14 mouse cellular contexts compared by ENCODE assay signal in genomic region chr14:99548363-99549248, GRCm38 (mm10).
DNase-seq lines count a peak whose midpoint lies in the region; ATAC-seq and TF ChIP-seq lines count a peak whose summit lies in the region.
"Had no signal": no experiment of that assay in that cellular context is flagged by ENCODE, and none has a peak within 500 bp of the region (broad histone marks: within the 10 kb centered on the region; RNA-seq: fewer than 3 reads in every experiment).

No protein-coding gene starts in this region.

- no peak for TF ChIP-seq CTCF in C2C12 (IDR thresholded peaks at IDR 0.05; ENCODE audit: control insufficient read depth, insufficient read depth, insufficient read length)
- no peak for TF ChIP-seq CTCF in intestine, postnatal 0 days (IDR thresholded peaks at IDR 0.05; ENCODE audit: low read depth)

- peak overlapping the region; percentile 71 for H3K27ac ChIP-seq in intestine, postnatal 0 days (ENCODE audit: low read depth, low read length)
- no peak overlapping the region for H3K27ac ChIP-seq in forebrain, embryonic 11.5 days (ENCODE audit: low read depth, low read length)
- H3K27ac ChIP-seq: forebrain, embryonic 13.5 days; liver, embryonic 14.5 days had no signal

- intact Hi-C loops in heart, postnatal 10 days (cut with DNase I), result no loop called here

- peak overlapping the region; percentile 9; the same call in 1 of the 2 replicates for H3K4me2 ChIP-seq in intestine, postnatal 0 days (replicated peaks; ENCODE audit: low read depth)
- peak overlapping the region; percentile 85 for H3K4me2 ChIP-seq in myocyte (ENCODE audit: low read depth)
- no peak overlapping the region for H3K4me2 ChIP-seq in forebrain, embryonic 11.5 days (ENCODE audit: low read depth, low read length, severe bottlenecking)
- H3K4me2 ChIP-seq: forebrain, embryonic 13.5 days had no signal

- DNase-seq in heart, adult 11 months, result peak; percentile 68
- no peak for DNase-seq in heart, postnatal 10 days
- no peak for DNase-seq in forebrain, embryonic 11.5 days (ENCODE audit: low spot score)
- DNase-seq in gastrocnemius, postnatal 25 days, result no peak
- DNase-seq in frontal cortex, postnatal 10 days (ENCODE audit: low spot score in 2 of 2), result no peak
- DNase-seq: B cell, adult 2 months; cerebellum, adult 9-10 months; gastrocnemius, postnatal 14 days had no signal

- WGBS in intestine, postnatal 0 days, result 39% methylated on average over 14 of the region's 14 CpGs
- WGBS in forebrain, embryonic 11.5 days, result 88% methylated on average over 14 of the region's 14 CpGs

- ATAC-seq in intestine, postnatal 0 days, result peak; percentile 97
- no peak for ATAC-seq in forebrain, embryonic 11.5 days (replicated peaks; ENCODE audit: low FRiP score)
- ATAC-seq: forebrain, embryonic 13.5 days had no signal

- H3K9me3 ChIP-seq in intestine, postnatal 0 days (ENCODE audit: control insufficient read depth), result no peaks in the 10 kb centered on the region
- H3K9me3 ChIP-seq in forebrain, embryonic 11.5 days (ENCODE audit: control insufficient read depth, low read length), result no peaks in the 10 kb centered on the region
- H3K9me3 ChIP-seq: forebrain, embryonic 13.5 days had no signal

- no peak for TF ChIP-seq POLR2A in myocyte (IDR thresholded peaks at IDR 0.05; ENCODE audit: insufficient read length, low read depth)

- H3K27me3 ChIP-seq in C2C12 (ENCODE audit: control insufficient read depth, insufficient read depth, insufficient read length) (no peaks in the 10 kb centered on the region), myocyte (ENCODE audit: control insufficient read depth, insufficient read depth, insufficient read length) (no peaks in the 10 kb centered on the region)
- H3K27me3 ChIP-seq in intestine, postnatal 0 days (replicated peaks; ENCODE audit: control insufficient read depth, insufficient read depth, low read length), result no peaks in the 10 kb centered on the region
- no peaks in the 10 kb centered on the region for H3K27me3 ChIP-seq in forebrain, embryonic 11.5 days (ENCODE audit: control insufficient read depth, insufficient read depth, low read length)
- H3K27me3 ChIP-seq: forebrain, embryonic 13.5 days had no signal

- H3K4me3 ChIP-seq in C2C12 (ENCODE audit: insufficient read depth, poor library complexity, severe bottlenecking) (no peak overlapping the region), myocyte (no peak overlapping the region)
- H3K4me3 ChIP-seq in intestine, postnatal 0 days (ENCODE audit: low read depth, low read length), result no peak overlapping the region
- no peak overlapping the region for H3K4me3 ChIP-seq in forebrain, embryonic 11.5 days (ENCODE audit: low read depth, low read length)
- H3K4me3 ChIP-seq: forebrain, embryonic 13.5 days had no signal

- no peaks in the 10 kb centered on the region for H3K79me3 ChIP-seq in C2C12 (ENCODE audit: low read depth)

- no peaks in the 10 kb centered on the region for H3K79me2 ChIP-seq in C2C12 (ENCODE audit: control insufficient read depth, insufficient read depth)
- no peaks in the 10 kb centered on the region for H3K79me2 ChIP-seq in myocyte (ENCODE audit: control insufficient read depth, insufficient read depth)

- no peaks in the 10 kb centered on the region for H3K36me3 ChIP-seq in C2C12 (ENCODE audit: control insufficient read depth, insufficient read depth)
- no peaks in the 10 kb centered on the region for H3K36me3 ChIP-seq in intestine, postnatal 0 days (ENCODE audit: control insufficient read depth, insufficient read depth)
- no peaks in the 10 kb centered on the region for H3K36me3 ChIP-seq in myocyte (ENCODE audit: control insufficient read depth, insufficient read depth)
- no peaks in the 10 kb centered on the region for H3K36me3 ChIP-seq in forebrain, embryonic 11.5 days (ENCODE audit: control insufficient read depth, insufficient read depth, low read length)
- H3K36me3 ChIP-seq: G1E had no signal

- peaks cover 5% of the 10 kb centered on the region; the same call in 1 of the 2 replicates for H3K4me1 ChIP-seq in intestine, postnatal 0 days (replicated peaks; ENCODE audit: control insufficient read depth, insufficient read depth, low read length)
- no peaks in the 10 kb centered on the region for H3K4me1 ChIP-seq in forebrain, embryonic 11.5 days (replicated peaks; ENCODE audit: control insufficient read depth, insufficient read depth, low read length)
- H3K4me1 ChIP-seq: forebrain, embryonic 13.5 days had no signal

- H3K9ac ChIP-seq in intestine, postnatal 0 days (ENCODE audit: low read depth, low read length), result no peak overlapping the region
- no peak overlapping the region for H3K9ac ChIP-seq in forebrain, embryonic 11.5 days (ENCODE audit: low read length)
- H3K9ac ChIP-seq: forebrain, embryonic 13.5 days; liver, embryonic 14.5 days had no signal

- H3ac ChIP-seq in C2C12 (ENCODE audit: control insufficient read depth, insufficient read length, low read depth) (peak overlapping the region; percentile 45), myocyte (ENCODE audit: control insufficient read depth, insufficient read length) (no peak overlapping the region)

TF ChIP-seq in C2C12, 6 proteins besides CTCF, POLR2A, EP300 and RAD21:
- TF ChIP-seq FOSL1 (IDR thresholded peaks at IDR 0.05; ENCODE audit: insufficient read depth, low read length, poor library complexity, severe bottlenecking) (peak; percentile 81), CEBPB (IDR thresholded peaks at IDR 0.05; ENCODE audit: low read depth) (peak; percentile 5), MAX (IDR thresholded peaks at IDR 0.05) (peak; percentile 64), USF1 (IDR thresholded peaks at IDR 0.05; ENCODE audit: low read depth) (no peak)

TF ChIP-seq in myocyte, 11 proteins besides CTCF, POLR2A, EP300 and RAD21:
- TF ChIP-seq SRF (IDR thresholded peaks at IDR 0.05; ENCODE audit: control insufficient read depth, insufficient read length, low read depth) (no peak), TCF12 (IDR thresholded peaks at IDR 0.05; ENCODE audit: insufficient read depth, poor library complexity, severe bottlenecking) (no peak), TCF3 (IDR thresholded peaks at IDR 0.05; ENCODE audit: insufficient read length, low read depth) (no peak), MYOG (IDR thresholded peaks at IDR 0.05; ENCODE audit: control insufficient read depth in 1 of 3, insufficient read depth in 1 of 3, insufficient read length in 2 of 3, low read depth in 2 of 3) (no peak), CEBPB (IDR thresholded peaks at IDR 0.05; ENCODE audit: insufficient read depth, poor library complexity, severe bottlenecking) (0 out of 2 replicates have a peak, but pooled peaks have one; percentile 17), MYOD1 (IDR thresholded peaks at IDR 0.05; ENCODE audit: control insufficient read depth in 1 of 3, insufficient read length in 2 of 3, low read depth in 2 of 3) (peak in 2 of 3 experiments; percentile 13 to 16), REST (IDR thresholded peaks at IDR 0.05; ENCODE audit: insufficient read depth, insufficient read length) (no peak), E2F4 (IDR thresholded peaks at IDR 0.05; ENCODE audit: insufficient read depth) (no peak), USF1 (IDR thresholded peaks at IDR 0.05; ENCODE audit: low read depth) (no peak), MAX (IDR thresholded peaks at IDR 0.05; ENCODE audit: low read depth) (no peak)
